Mouse (Mus musculus): Measurements from ENCODE around the gene Svbp.

Gene Svbp

GRCm38 (mm10) chr4:119194909-119195581 lies at the start of gene Svbp:
Gene Svbp, plus strand, starts transcription at chr4:119195306.
- DNase-seq (ENCODE audit: low spot score in 2 of 2): peak; percentile 84 to 87

DNA sequence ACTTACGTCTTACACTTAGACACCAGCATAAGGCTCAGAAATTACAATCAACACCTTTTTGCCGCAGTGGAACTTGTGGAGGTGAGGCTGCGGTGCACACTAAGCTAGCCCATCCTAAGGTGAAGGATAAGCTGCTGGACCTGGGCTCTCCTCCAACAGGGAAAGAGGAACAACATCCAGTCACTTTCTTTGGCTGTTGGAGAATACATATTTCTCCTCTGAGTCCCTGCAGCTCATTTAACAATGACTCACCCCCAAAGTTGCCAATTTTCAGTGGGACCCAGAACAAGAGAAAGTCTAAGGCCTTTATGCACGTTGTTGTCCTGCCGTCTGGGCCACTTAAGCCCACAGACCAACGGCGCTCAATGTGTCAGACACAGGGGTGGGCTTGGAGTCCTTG lies 48.3 kb upstream of the Svbp start:
- no peak for DNase-seq (ENCODE audit: low spot score in 2 of 2)

DNA sequence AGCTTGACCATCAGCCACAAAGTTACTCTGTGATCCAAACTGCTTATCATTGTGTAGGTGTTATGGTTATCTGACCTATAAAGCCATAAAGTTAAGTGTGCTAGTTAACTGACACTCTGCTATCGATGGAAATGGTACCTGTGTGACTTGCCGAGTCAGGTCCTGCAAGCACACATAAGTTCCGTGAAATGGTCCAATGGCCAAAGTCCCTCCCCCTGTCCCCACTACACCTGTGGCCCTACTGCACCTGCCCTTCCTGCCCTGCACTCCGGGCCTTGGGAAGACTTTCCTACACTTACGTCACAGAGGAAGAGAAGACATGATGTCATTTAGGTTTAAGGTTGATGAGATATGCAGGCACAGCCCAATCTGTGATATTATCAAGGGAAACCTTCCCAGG lies 47.8 kb upstream of the Svbp start:
- DNase-seq (ENCODE audit: low spot score in 2 of 2): no peak

GRCm38 (mm10) chr4:119148741-119149140 lies 46.4 kb upstream of the Svbp start:
- DNase-seq (ENCODE audit: low spot score in 2 of 2): no peak

DNA sequence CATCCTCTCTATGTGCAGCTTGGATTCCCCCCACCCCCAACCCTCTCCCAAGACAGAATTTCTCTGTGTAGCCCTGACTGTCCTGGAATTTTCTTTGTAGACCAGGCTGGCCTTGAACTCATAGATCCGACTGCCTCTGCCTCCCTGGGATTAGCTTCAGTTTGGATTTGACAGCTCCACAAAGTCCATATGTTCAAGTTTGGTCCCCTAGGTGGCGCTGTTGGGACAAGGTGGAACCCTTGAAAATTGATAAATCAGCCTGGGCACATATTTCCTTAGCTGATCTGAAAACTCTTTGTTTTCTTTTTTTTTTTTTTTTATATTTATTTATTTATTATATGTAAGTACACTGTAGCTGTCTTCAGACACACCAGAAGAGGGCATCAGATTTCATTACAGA lies 37.9 kb upstream of the Svbp start:
- DNase-seq (ENCODE audit: low spot score in 2 of 2): peak; percentile 25 to 53

DNA sequence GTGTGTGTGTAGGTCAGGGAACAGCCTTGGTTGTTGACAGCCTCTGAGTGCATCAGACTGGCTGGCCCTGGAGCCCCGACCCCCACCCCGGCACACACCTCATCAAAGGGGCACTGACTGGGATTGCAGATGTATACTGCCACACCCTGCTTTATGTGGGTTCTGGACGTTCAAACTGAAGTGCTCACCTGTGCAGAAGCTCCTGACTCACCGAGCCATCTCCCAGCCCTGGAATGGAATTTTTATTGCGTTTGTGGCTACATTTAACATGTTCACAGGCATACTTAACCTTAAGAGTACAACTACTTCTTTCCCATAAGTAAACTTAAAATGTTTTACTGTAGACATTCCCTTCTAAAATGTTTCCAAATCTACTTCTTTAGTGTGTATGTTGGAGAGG lies 37.2 kb upstream of the Svbp start:
- no peak for DNase-seq (ENCODE audit: low spot score in 2 of 2)

- no peak for DNase-seq (ENCODE audit: low spot score in 2 of 2)
Measured at GRCm38 (mm10) chr4:119161358-119161757, 33.7 kb upstream of the Svbp start.

DNA sequence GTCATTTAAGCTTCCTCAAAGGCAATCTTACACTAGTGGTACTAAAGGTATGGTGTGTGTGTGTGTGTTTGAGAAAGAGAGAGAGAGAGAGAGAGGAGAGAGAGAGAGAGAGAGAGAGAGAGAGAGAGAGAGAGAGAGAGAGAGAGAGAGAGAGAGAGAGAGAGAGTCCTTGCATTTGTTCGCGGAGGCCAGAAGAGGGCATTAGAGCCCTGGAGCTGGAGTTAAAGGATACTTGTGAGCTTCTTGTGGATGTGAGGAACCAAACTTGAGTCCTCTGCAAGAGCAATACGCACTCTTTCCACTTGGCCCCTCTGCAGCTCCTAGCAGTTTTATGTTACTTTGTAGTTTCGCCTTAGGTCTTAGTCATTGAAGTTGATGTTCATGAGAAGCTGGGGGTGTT lies 32.1 kb upstream of the Svbp start:
- no peak for DNase-seq (ENCODE audit: low spot score in 2 of 2)

- DNase-seq (ENCODE audit: low spot score in 2 of 2): no peak
Measured at GRCm38 (mm10) chr4:119165916-119166315, 29.2 kb upstream of the Svbp start.

GRCm38 (mm10) chr4:119167068-119167467 lies 28.0 kb upstream of the Svbp start:
- DNase-seq (ENCODE audit: low spot score in 2 of 2): no peak

DNA sequence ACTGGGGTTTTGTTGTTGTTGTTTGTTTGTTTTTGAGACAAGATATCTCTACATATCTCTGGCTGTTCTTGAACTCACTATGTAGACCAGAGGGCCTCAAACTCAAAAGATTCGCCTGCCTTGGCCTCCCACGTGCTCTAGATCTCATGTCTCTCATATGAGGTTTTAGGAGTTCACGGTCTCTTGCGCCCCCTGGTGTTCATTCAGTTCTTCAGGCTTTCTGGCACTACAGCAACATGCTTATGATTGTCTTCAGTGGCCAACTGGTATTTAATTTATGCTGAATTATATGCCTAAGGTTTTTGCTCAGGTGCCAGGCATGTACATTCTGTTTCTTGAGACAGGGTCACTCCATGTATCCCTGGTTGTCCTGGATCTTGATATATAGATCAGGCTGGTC lies 27.4 kb upstream of the Svbp start:
- peak; percentile 73 to 84 for DNase-seq (ENCODE audit: low spot score in 2 of 2)

DNA sequence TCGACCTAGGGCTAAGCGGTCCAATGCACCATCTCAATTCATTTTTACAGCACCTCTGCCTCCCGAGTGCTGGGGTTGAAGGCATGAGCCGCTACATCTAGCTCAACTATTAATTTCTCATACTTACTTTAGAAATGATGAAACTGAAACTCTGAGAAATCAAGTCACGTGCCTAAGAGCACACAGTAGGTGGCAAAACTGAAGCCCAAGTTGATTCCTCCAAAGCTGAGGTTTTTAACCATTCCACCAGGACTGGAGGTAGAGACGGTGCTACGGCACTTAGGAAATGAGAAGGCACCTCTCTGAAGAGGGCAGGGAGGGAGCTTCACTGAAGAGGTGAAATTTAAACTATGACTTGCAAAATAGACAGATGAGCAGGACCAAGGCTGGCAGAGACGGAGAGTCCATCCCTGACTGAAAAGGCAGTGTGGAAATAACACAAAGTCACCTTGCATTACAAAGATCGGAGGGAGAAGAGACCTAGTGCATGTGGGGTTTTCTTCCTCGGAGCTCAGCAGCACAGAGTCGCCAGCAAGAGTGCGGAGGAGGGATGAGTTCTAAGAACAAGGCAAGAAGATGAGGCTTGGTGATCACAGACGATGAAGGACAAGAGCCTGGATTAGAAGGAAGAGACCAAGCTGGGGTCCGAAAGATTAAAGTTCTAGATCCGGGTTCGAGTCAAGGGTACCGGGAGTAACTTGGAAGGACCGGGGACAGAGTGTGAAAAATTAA lies 22.0 kb upstream of the Svbp start:
- DNase-seq (ENCODE audit: low spot score in 2 of 2): no peak

DNA sequence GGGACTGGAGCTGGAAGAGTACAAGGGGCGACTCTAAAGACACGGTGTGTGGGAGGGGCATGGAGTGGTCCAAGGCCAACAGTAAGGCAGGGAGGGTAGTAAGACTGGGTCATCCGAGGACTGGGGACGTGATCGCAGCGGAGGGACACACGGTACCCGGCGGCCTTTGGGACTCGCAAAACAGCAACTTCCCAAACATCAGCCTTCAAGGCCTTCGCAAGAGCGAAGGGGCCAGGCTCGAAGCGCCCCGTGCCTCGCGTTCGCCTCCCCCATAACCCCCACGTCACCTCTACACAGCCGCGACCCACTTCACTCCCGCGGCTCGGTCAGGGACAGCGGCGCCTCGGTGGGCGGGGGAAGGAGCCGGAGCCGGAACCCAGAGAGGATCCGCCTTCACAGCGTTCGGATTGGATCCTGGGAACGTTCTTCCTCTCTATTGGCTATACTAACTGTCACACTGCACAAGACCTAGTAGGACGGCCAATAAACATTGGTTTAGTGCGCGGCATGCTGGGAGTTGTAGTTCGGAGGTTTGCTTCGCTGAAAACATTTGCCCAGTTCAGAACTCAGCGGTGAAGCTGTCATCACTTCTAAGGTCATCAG lies 21.2 kb upstream of the Svbp start, which contains the start of gene Zfp691:
Gene Zfp691, minus strand, starts transcription at position 345 of the 603 bp plus-strand sequence.
- DNase-seq (ENCODE audit: low spot score in 2 of 2): peak; percentile 95 to 96

DNA sequence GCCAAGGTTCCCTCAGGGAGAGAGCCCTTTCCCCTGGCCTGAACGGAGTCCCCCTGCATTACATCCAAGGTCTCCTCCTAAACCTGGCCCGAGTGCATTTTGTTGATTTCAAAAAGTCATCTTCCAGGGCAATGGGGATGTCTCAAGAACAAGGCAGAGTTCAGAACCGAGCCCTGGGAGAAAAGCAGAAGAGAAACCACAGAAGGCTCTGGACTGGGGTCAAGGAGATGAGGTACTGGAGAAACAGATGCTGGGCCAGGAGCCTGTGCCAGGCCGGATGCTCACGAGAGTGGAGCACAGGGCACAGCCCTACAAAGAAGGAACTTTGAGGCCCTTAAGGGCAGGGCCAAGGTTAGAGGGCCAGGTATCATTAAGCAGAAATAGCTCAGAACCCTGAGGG lies 17.4 kb upstream of the Svbp start:
- no peak for DNase-seq (ENCODE audit: low spot score in 2 of 2)

- no peak for DNase-seq (ENCODE audit: low spot score in 2 of 2)
Measured at GRCm38 (mm10) chr4:119178331-119178730, 16.8 kb upstream of the Svbp start.

DNA sequence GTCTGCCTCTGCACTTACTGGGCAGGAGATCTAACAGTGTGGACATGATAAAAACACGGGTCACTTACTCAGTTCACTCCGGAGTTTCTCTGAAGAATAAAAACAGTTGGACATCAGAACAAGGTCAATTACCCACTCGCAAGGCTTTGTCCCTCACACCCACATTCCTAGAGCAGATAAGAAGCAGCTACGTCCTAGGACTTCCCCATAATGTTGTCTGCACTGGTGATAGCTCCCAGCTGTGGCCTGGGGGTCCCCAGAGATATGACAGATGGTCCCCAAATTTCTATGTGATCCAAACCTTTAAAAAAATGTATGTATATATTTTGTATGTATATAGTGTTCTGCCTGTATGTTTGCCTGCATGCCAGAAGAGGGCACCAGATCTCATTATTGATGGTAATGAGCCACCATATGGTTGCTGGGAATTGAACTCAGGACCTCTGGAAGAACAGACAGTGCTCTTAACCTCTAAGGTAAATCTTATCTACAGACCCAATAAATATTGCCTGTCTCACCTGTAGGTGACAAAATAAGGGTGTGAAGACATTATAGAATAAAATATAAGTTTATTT lies 14.9 kb upstream of the Svbp start:
- no peak for DNase-seq (ENCODE audit: low spot score in 2 of 2)

DNA sequence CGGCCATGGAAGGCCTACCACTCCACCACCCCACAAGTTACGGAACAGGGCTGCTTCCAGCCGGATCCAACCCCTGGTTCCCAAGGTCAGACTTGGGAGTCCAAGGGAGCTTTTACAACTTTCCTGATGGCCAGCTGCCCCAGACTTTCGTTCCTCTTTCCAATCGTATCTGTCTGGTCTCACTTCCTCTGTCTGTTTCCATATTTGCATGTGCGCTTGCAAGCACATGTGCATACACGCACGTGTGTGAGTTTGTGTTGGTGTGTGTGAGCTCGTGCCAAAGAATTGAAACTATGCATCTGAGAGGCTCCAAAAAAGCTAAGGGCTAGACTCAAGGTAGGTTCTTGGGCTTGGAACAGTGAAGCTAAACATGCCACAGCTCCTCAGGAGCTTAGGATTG lies 13.7 kb upstream of the Svbp start:
- DNase-seq (ENCODE audit: low spot score in 2 of 2): peak; percentile 71 to 77

DNA sequence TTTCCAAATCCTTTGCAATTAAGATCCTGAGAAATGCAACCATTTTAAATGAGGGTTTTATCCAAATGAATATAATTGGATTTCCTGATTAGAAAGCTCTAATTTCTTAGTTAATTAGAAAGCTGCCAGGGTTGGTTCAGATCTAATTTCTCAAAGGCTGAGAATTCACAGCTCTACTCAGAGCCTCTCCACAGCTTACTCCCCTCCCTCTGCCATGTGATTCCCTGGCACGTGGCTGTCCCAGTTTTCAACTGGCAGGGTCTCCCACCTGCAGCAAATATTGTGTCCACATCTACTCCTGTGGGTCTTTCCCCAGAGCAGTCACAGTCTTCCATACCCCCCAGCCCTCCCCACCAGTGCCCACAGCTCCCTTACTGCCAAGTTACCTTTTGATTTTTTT lies 11.6 kb upstream of the Svbp start:
- DNase-seq (ENCODE audit: low spot score in 2 of 2): no peak

DNA sequence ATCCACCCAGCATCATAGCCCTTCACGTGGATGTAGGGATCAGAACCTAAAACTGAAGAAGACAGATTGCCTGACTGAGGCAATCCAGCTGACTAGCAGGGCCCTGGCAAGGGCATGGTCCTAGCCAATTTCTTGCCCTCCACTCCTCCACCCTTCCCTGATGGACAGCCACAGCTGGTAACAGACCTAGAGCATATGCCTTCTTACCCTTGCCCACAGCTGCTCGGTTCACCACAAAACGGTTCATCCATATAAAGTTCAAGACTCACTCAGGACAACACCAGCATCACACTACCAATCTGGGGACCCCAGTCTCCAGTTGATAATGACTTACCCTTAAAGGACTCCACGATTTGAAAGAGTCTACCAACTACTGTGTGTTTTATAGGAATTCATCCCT lies 9.3 kb upstream of the Svbp start:
- DNase-seq (ENCODE audit: low spot score in 2 of 2): no peak

DNA sequence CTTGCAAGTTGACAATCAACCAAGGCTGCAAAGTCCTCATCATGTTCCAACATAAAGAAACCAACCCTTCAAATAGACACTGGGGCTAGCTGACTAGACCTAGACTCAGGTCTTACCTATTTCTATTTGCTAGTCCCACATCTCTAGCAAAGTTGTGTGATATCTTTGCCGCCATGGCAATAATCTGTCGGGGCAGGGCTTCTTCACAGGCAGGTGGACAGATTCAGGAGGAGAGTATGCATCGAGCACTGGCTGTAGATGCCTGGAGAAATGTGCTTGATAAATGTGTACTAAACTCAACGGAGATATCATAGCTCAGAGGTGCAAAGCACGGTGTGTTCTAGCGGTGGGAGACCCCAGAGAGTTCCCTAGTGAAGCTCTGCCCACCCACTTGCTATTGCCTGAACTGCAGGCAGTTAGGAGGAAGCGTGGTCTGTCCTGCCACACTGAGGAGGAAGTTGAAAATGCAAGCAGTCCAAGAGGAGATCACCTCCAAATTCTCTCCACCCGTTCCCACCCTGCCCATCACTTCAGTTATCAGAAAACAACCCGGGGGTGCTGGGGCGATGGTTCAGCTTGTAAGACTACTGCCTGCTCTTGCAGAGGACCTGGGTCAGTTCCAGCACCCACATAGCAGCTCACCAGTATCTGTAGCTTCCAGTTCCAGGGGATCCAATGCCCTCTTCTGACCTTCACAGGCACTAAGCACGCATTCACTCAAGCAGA lies 6.9 kb upstream of the Svbp start:
- DNase-seq (ENCODE audit: low spot score in 2 of 2): peak; percentile 55 to 70

DNA sequence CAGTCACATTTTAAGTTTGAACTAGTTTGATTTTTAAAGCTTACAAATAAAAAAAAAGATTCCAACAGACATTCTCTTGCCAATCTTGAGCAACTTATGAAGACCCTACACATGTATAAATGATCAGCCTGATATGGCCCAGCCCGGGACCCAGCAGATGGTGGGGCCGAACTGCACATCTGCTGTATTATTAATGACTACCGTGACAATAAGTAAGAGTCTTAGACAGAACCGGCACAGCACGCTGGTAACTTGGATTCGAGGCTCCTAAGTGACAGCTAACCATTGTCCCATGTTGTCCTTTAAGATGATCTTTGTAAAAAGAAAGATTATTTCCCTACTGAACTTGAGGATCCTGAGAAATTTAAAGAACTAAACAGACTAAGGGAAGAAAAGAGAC lies 5.7 kb upstream of the Svbp start:
- no peak for DNase-seq (ENCODE audit: low spot score in 2 of 2)

DNA sequence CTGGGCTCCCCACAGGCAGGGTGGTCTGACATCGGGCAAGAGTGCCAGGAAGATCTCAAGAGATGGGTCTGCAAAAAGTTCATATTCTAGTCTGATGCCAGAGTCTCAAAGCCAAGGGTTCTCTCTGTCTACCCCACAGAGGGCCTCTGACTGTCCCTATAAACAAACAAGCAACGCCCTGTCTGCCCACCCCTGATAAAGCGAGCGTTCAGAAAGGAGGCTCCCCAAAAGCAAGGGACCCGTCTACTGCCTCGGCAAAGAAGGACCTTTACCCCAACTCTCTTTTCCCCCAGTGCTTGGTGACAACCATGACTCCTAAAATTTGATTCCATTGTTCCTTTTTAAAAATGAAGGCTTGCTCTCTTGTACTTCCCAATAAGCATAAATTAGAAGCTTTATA lies 5.2 kb upstream of the Svbp start, which contains the start of gene Ermap:
Gene Ermap, minus strand, starts transcription at position 148 of the 400 bp plus-strand sequence.
- DNase-seq (ENCODE audit: low spot score in 2 of 2): peak; percentile 50 to 75
